Mouse (Mus musculus) midbrain, postnatal 0 days (tissue): ENCODE measurements around the gene 1700030K09Rik. TPM values are rescaled to one million over a fixed set of nuclear protein-coding genes. Genes with fewer than 3 reads are reported as not detected.

ENCODE experiments used
- ATAC-seq: fragments of 200-750 bp; cut with Nextera tagmentation; 2 replicates; pipeline ENCODE4 v1.8.0; 2017; ENCODE audit warnings: moderate number of reproducible peaks, mild to moderate bottlenecking, moderate TSS enrichment, moderate library complexity; ENCODE audit not compliant: low FRiP score
- DNase-seq: peaks from one replicate; pipeline ENCODE4 v3.0.0-alpha.2; 2015; ENCODE audit warnings: low spot score
- H3K27ac ChIP-seq: fragments of 300-500 bp; sonication (generic); 2 replicates; pipeline ENCODE4 v1.5.1; 2014; ENCODE audit warnings: low read depth, mild to moderate bottlenecking, low read length, mixed read lengths
- H3K27me3 ChIP-seq: fragments of 300-500 bp; sonication (generic); 2 replicates; pipeline ENCODE4 v1.6.1; 2014; ENCODE audit warnings: low read length, control low read depth, mixed read lengths; ENCODE audit not compliant: insufficient read depth
- H3K36me3 ChIP-seq: fragments of 300-500 bp; sonication (generic); 2 replicates; pipeline ENCODE4 v1.6.1; 2014; ENCODE audit warnings: low read length, control low read depth, mixed read lengths; ENCODE audit not compliant: insufficient read depth
- H3K4me1 ChIP-seq: fragments of 300-500 bp; sonication (generic); 2 replicates; pipeline ENCODE4 v1.6.1; 2014; ENCODE audit warnings: mild to moderate bottlenecking, control low read depth, antibody characterized with exemption, low read length, mixed read lengths; ENCODE audit not compliant: insufficient read depth
- H3K4me2 ChIP-seq: fragments of 300-500 bp; sonication (generic); 2 replicates; pipeline ENCODE4 v1.6.1; 2014; ENCODE audit warnings: low read depth, mild to moderate bottlenecking, low read length, mixed read lengths; ENCODE audit not compliant: poor library complexity, severe bottlenecking
- H3K4me3 ChIP-seq: fragments of 300-500 bp; sonication (generic); 2 replicates; pipeline ENCODE4 v1.5.1; 2014; ENCODE audit warnings: low read depth, mild to moderate bottlenecking, low read length, moderate library complexity
- H3K9ac ChIP-seq: fragments of 300-500 bp; sonication (generic); replicated peaks from 2 replicates; pipeline ENCODE4 v1.6.1; 2014; ENCODE audit warnings: mild to moderate bottlenecking, low read length, moderate library complexity, mixed read lengths; ENCODE audit not compliant: poor library complexity, severe bottlenecking
- H3K9me3 ChIP-seq: fragments of 300-500 bp; sonication (generic); 2 replicates; pipeline ENCODE4 v1.6.1; 2016; ENCODE audit warnings: low read length, control low read depth
- CTCF ChIP-seq: IDR thresholded peaks from 2 replicates; pipeline ENCODE4 v1.5.1; 2016; ENCODE audit warnings: antibody characterized with exemption, mild to moderate bottlenecking
- WGBS: fragments of 180-500 bp; shearing (Covaris S2); extraction: QIAGEN DNeasy Blood & Tissue Kit; methylation state at CpG from one replicate; pipeline ENCODE4 v1.1.7; 2014; 5-methylcytosine and 5-hydroxymethylcytosine counted together
- polyA plus RNA-seq: library from polyadenylated mRNA; unstranded; fragments of >200 nt; fragmentation: Nextera tagmentation; extraction: Ambion mirVana; gene quantifications from 2 replicates; pipeline ENCODE4 v1.2.1, GENCODE M21; 2015
- total RNA-seq: library from RNA; depleted of rRNA; stranded (reverse); fragments of >200 nt; gene quantifications from 2 replicates; pipeline ENCODE4 v1.2.3, GENCODE M21; 2014

Gene 1700030K09Rik
- total and polyA plus RNA-seq, 2 experiments from 2014 or later = 8.7 to 14.7 TPM

DNA sequence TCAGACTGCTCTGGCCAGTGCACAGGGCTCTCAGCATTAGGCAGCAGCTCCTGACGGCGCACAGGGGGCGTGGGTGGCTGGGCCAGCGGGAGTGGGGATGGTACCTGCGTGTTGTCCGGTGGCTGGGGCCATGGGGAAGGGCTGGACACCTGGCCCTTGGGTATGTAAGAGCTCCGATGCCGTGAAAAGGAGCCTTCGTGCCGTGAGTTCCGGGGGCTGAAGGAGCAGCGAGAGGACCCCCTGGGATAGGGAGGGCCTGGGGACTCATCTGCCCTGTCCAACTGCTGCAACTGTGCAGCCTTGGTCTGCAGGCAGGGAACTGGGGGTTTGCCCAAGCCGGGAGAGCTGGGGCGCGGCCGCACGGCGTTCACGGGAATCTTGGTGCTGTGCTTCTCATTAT, 52.5 kb downstream of the 1700030K09Rik start:
- Histone ChIP-seq H3K36me3 (peaks cover 27% of the 10 kb centered on the region), H3K4me2 (no peak overlapping the region), H3K4me3 (no peak overlapping the region), H3K27me3 (no peaks in the 10 kb centered on the region), H3K9me3 (no peaks in the 10 kb centered on the region), H3K4me1 (peaks cover 8% of the 10 kb centered on the region; the same call in 1 of the 2 replicates), H3K27ac (no peak overlapping the region), H3K9ac (no peak overlapping the region)
- WGBS = 91% methylated on average over 19 of the region's 19 CpGs
- no peak for ATAC-seq
- no peak for TF ChIP-seq CTCF
- DNase-seq = no peak

- no peak for TF ChIP-seq CTCF
- Histone ChIP-seq H3K27ac (no peak overlapping the region), H3K9ac (no peak overlapping the region), H3K36me3 (peaks cover 27% of the 10 kb centered on the region), H3K4me2 (no peak overlapping the region), H3K4me3 (no peak overlapping the region), H3K9me3 (no peaks in the 10 kb centered on the region), H3K4me1 (peaks cover 8% of the 10 kb centered on the region; the same call in 1 of the 2 replicates), H3K27me3 (no peaks in the 10 kb centered on the region)
- no peak for ATAC-seq
- DNase-seq = peak; percentile 11
- 96% methylated on average over 1 of the region's 1 CpGs for WGBS
These were observed 54.2 kb downstream of the 1700030K09Rik start for GRCm38 (mm10) chr8:72497911-72498310.

DNA sequence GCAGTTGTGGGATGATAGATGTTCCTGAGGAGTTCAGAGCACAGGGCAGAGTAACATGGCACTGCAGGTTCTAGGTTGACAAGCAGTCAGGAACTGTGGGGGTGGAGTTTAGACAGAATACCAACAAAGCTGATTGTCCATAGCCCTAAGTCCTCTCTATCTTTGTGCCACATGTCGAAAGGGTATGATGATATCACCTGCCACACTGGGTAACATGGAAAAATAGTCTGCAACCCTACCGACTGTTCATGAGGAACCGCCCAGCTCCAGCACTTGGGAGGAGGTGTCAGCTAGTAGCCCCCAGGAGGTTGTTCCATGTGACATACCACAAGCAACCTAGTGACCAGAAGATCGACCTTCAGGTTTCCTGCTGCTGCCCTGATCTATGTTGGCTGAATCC, 54.8 kb downstream of the 1700030K09Rik start:
- no peak overlapping the region for H3K4me2 ChIP-seq
- peaks cover 27% of the 10 kb centered on the region for H3K36me3 ChIP-seq
- no peak overlapping the region for H3K9ac ChIP-seq
- TF ChIP-seq CTCF = no peak
- no peak overlapping the region for H3K4me3 ChIP-seq
- H3K9me3 ChIP-seq = no peaks in the 10 kb centered on the region
- 92% methylated on average over 4 of the region's 4 CpGs for WGBS
- no peaks in the 10 kb centered on the region for H3K27me3 ChIP-seq
- ATAC-seq = no peak
- DNase-seq = no peak
- peaks cover 6% of the 10 kb centered on the region; the same call in 1 of the 2 replicates for H3K4me1 ChIP-seq
- no peak overlapping the region for H3K27ac ChIP-seq

GRCm38 (mm10) chr8:72499521-72500284, 56.0 kb downstream of the 1700030K09Rik start:
- 94% methylated on average over 2 of the region's 2 CpGs for WGBS
- Histone ChIP-seq H3K4me3 (no peak overlapping the region), H3K27ac (no peak overlapping the region), H3K36me3 (peaks cover 27% of the 10 kb centered on the region), H3K9me3 (no peaks in the 10 kb centered on the region), H3K4me2 (no peak overlapping the region), H3K4me1 (no peaks in the 10 kb centered on the region), H3K27me3 (no peaks in the 10 kb centered on the region), H3K9ac (no peak overlapping the region)
- ATAC-seq = no peak
- no peak for DNase-seq
- no peak for TF ChIP-seq CTCF

DNA sequence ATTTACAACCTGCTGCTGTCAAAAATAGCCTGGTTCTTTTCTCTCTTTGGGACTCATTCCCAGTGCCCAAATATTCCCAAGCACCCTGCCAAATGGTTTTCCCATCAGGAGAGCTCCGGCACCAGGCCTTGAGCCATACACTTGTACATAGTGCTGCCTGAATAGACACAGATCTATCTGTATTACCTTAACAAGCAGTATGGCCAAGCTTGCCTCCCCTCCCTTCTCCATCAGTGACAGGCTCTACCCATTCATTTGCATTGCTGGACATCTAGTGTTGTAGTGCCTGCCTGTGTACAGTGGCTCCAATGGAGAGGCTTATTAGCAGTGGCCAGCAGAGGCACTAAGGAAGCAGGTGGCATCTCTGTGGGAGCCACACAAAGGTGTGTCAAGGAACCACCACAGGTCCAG, 56.8 kb downstream of the 1700030K09Rik start:
- H3K4me3 ChIP-seq = no peak overlapping the region
- no peak for TF ChIP-seq CTCF
- DNase-seq (no peak), ATAC-seq (no peak)
- 89% methylated on average over 1 of the region's 1 CpGs for WGBS
- H3K9me3 ChIP-seq = no peaks in the 10 kb centered on the region
- no peak overlapping the region for H3K4me2 ChIP-seq
- no peaks in the 10 kb centered on the region for H3K27me3 ChIP-seq
- H3K27ac ChIP-seq = no peak overlapping the region
- H3K4me1 ChIP-seq = no peaks in the 10 kb centered on the region
- H3K9ac ChIP-seq = no peak overlapping the region
- H3K36me3 ChIP-seq = peaks cover 20% of the 10 kb centered on the region

DNA sequence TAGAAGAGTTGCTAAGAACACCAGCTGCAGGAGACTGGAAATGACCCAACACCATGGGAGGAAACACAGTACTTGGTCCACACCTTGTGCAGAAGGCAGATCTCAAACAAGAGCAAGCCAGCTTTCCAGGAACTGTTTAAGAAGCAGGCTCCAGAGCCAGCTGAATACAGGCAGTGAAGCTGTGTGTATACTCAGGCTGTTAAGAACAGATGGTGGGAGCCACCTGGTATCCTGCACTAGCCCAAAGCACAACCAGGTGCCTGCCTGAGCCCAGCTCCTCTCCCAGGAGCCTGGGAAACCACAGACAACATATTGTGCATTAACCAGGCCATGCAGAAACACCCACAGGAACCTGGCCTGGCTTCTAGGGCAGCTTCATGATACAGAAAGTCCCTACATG, 60.5 kb downstream of the 1700030K09Rik start:
- no peak overlapping the region for H3K4me2 ChIP-seq
- ATAC-seq (no peak), DNase-seq (peak; percentile 46)
- TF ChIP-seq CTCF = no peak
- no peaks in the 10 kb centered on the region for H3K9me3 ChIP-seq
- no peak overlapping the region for H3K9ac ChIP-seq
- H3K4me1 ChIP-seq = no peaks in the 10 kb centered on the region
- no peaks in the 10 kb centered on the region for H3K27me3 ChIP-seq
- H3K36me3 ChIP-seq = 0 out of 2 replicates have a peak, but pooled peaks cover 3% of the 10 kb centered on the region
- no peak overlapping the region for H3K27ac ChIP-seq
- H3K4me3 ChIP-seq = no peak overlapping the region
